Mouse (Mus musculus) limb, embryonic 12.5 days (tissue): ENCODE data around the gene Fancc. TPM values are rescaled to one million over a fixed set of nuclear protein-coding genes. Genes with fewer than 3 reads are reported as not detected.

ENCODE experiments used
- ATAC-seq: fragments of 200-750 bp; cut with Nextera tagmentation; 2 replicates; pipeline ENCODE4 v1.8.0; 2017; ENCODE audit warnings: low read depth, moderate TSS enrichment; ENCODE audit not compliant: insufficient number of reproducible peaks, insufficient read depth, low FRiP score, low TSS enrichment
- H3K27ac ChIP-seq: fragments of 300-500 bp; sonication (generic); 2 replicates; pipeline ENCODE4 v1.5.1; 2016; ENCODE audit warnings: mild to moderate bottlenecking, moderate library complexity
- H3K27me3 ChIP-seq: fragments of 300-500 bp; sonication (generic); 2 replicates; pipeline ENCODE4 v1.6.1; 2016; ENCODE audit warnings: mild to moderate bottlenecking, moderate library complexity
- H3K36me3 ChIP-seq: fragments of 300-500 bp; sonication (generic); 2 replicates; pipeline ENCODE4 v1.6.1; 2016; ENCODE audit warnings: mild to moderate bottlenecking, moderate library complexity
- H3K4me1 ChIP-seq: fragments of 300-500 bp; sonication (generic); replicated peaks from 2 replicates; pipeline ENCODE4 v1.6.1; 2016
- H3K4me2 ChIP-seq: fragments of 300-500 bp; sonication (generic); 2 replicates; pipeline ENCODE4 v1.6.1; 2016; ENCODE audit warnings: mild to moderate bottlenecking, moderate library complexity
- H3K4me3 ChIP-seq: fragments of 300-500 bp; sonication (generic); replicated peaks from 2 replicates; pipeline ENCODE4 v1.5.1; 2016; ENCODE audit warnings: mild to moderate bottlenecking
- H3K9ac ChIP-seq: fragments of 300-500 bp; sonication (generic); replicated peaks from 2 replicates; pipeline ENCODE4 v1.6.1; 2016; ENCODE audit warnings: mild to moderate bottlenecking, moderate library complexity
- H3K9me3 ChIP-seq: fragments of 300-500 bp; sonication (generic); 2 replicates; pipeline ENCODE4 v1.6.1; 2016; ENCODE audit warnings: mild to moderate bottlenecking, moderate library complexity
- WGBS: fragments of 180-500 bp; shearing (Covaris S2); methylation state at CpG from one replicate; pipeline ENCODE4 v1.1.7; 2016; 5-methylcytosine and 5-hydroxymethylcytosine counted together
- polyA plus RNA-seq: library from polyadenylated mRNA; unstranded; fragments of >200 nt; fragmentation: Nextera tagmentation; extraction: Ambion mirVana; gene quantifications from 2 replicates; pipeline ENCODE4 v1.2.1, GENCODE M21; 2016

Fancc gene
- polyA plus RNA-seq, 1 experiment from 2014 or later = 28.5 TPM

- no peak overlapping the region; the same call in 1 of the 2 replicates for H3K9ac ChIP-seq
- peaks cover 82% of the 10 kb centered on the region for H3K4me1 ChIP-seq
- no peaks in the 10 kb centered on the region for H3K9me3 ChIP-seq
- ATAC-seq = peak; percentile 28; the same call in 1 of the 2 replicates
- H3K27ac ChIP-seq = peak overlapping the region; percentile 85
- no peak overlapping the region for H3K4me3 ChIP-seq
- peaks cover 76% of the 10 kb centered on the region for H3K36me3 ChIP-seq
- H3K27me3 ChIP-seq = no peaks in the 10 kb centered on the region
- 5% methylated on average over 4 of the region's 4 CpGs for WGBS
- H3K4me2 ChIP-seq = peak overlapping the region; percentile 17
These were observed 207.9 kb downstream of the Fancc start for GRCm38 (mm10) chr13:63289152-63289551.

- Histone ChIP-seq H3K27me3 (no peaks in the 10 kb centered on the region), H3K27ac (peak overlapping the region; percentile 42; the same call in 1 of the 2 replicates), H3K4me1 (peaks cover 72% of the 10 kb centered on the region), H3K36me3 (peaks cover 91% of the 10 kb centered on the region), H3K4me2 (no peak overlapping the region), H3K4me3 (no peak overlapping the region), H3K9me3 (no peaks in the 10 kb centered on the region), H3K9ac (no peak overlapping the region)
- ATAC-seq = no peak
- WGBS = 75% methylated on average over 11 of the region's 11 CpGs
These were observed 210.5 kb downstream of the Fancc start for GRCm38 (mm10) chr13:63286483-63287102.

GRCm38 (mm10) chr13:63284748-63285147 is 212.3 kb downstream of the Fancc start:
- Histone ChIP-seq H3K27ac (no peak overlapping the region), H3K9me3 (no peaks in the 10 kb centered on the region), H3K9ac (no peak overlapping the region), H3K36me3 (peaks cover 74% of the 10 kb centered on the region), H3K4me1 (peaks cover 75% of the 10 kb centered on the region), H3K4me3 (no peak overlapping the region), H3K27me3 (no peaks in the 10 kb centered on the region), H3K4me2 (no peak overlapping the region)
- WGBS = 98% methylated on average over 3 of the region's 3 CpGs
- no peak for ATAC-seq

GRCm38 (mm10) chr13:63283236-63283635 is 213.8 kb downstream of the Fancc start:
- no peak overlapping the region for H3K4me3 ChIP-seq
- H3K9ac ChIP-seq = no peak overlapping the region
- H3K4me1 ChIP-seq = peaks cover 75% of the 10 kb centered on the region
- no peaks in the 10 kb centered on the region for H3K9me3 ChIP-seq
- ATAC-seq = no peak
- no peak overlapping the region for H3K27ac ChIP-seq
- H3K36me3 ChIP-seq = peaks cover 61% of the 10 kb centered on the region
- no peaks in the 10 kb centered on the region for H3K27me3 ChIP-seq
- no peak overlapping the region for H3K4me2 ChIP-seq

- peaks cover 45% of the 10 kb centered on the region for H3K36me3 ChIP-seq
- H3K9ac ChIP-seq = no peak overlapping the region
- peak overlapping the region; percentile 33 for H3K4me2 ChIP-seq
- no peaks in the 10 kb centered on the region for H3K9me3 ChIP-seq
- no peak overlapping the region for H3K4me3 ChIP-seq
- H3K4me1 ChIP-seq = peaks cover 75% of the 10 kb centered on the region
- H3K27me3 ChIP-seq = no peaks in the 10 kb centered on the region
- WGBS = 47% methylated on average over 8 of the region's 8 CpGs
- peak overlapping the region; percentile 78 for H3K27ac ChIP-seq
- ATAC-seq = 0 out of 2 replicates have a peak, but pooled peaks have one; percentile 17
These were observed 215.9 kb downstream of the Fancc start for GRCm38 (mm10) chr13:63281206-63281605.

GRCm38 (mm10) chr13:63280344-63280743 is 216.7 kb downstream of the Fancc start:
- Histone ChIP-seq H3K9me3 (no peaks in the 10 kb centered on the region), H3K4me3 (0 out of 2 replicates have a peak overlapping the region, but pooled peaks have one; percentile 5), H3K27ac (peak overlapping the region; percentile 78), H3K4me2 (peak overlapping the region; percentile 33), H3K27me3 (no peaks in the 10 kb centered on the region), H3K36me3 (peaks cover 40% of the 10 kb centered on the region), H3K9ac (no peak overlapping the region), H3K4me1 (peaks cover 77% of the 10 kb centered on the region)
- peak; percentile 72 for ATAC-seq
- WGBS = 17% methylated on average over 3 of the region's 3 CpGs

GRCm38 (mm10) chr13:63279807-63280206 is 217.3 kb downstream of the Fancc start:
- Histone ChIP-seq H3K27ac (peak overlapping the region; percentile 87), H3K4me2 (peak overlapping the region; percentile 50), H3K9ac (peak overlapping the region; percentile 34; the same call in 1 of the 2 replicates), H3K27me3 (no peaks in the 10 kb centered on the region), H3K9me3 (no peaks in the 10 kb centered on the region), H3K4me1 (peaks cover 78% of the 10 kb centered on the region), H3K4me3 (peak overlapping the region; percentile 19; the same call in 1 of the 2 replicates), H3K36me3 (peaks cover 35% of the 10 kb centered on the region)
- no peak for ATAC-seq
- WGBS = 33% methylated on average over 8 of the region's 8 CpGs

GRCm38 (mm10) chr13:63278796-63279475 is 218.1 kb downstream of the Fancc start:
- H3K4me2 ChIP-seq = peak overlapping the region; percentile 50
- 9% methylated on average over 10 of the region's 10 CpGs for WGBS
- ATAC-seq = no peak

GRCm38 (mm10) chr13:63278141-63278631 is 218.9 kb downstream of the Fancc start:
- 41% methylated on average over 5 of the region's 5 CpGs for WGBS

More at GRCm38 (mm10) chr13:63278796-63279475, 218.1 kb downstream of the Fancc start:
- Histone ChIP-seq H3K9ac (peak overlapping the region; percentile 40; the same call in 1 of the 2 replicates), H3K27me3 (no peaks in the 10 kb centered on the region), H3K9me3 (no peaks in the 10 kb centered on the region), H3K36me3 (peaks cover 31% of the 10 kb centered on the region), H3K27ac (peak overlapping the region; percentile 87), H3K4me3 (peak overlapping the region; percentile 19; the same call in 1 of the 2 replicates), H3K4me1 (peaks cover 86% of the 10 kb centered on the region)

GRCm38 (mm10) chr13:63277316-63277715 is 219.8 kb downstream of the Fancc start:
- H3K4me2 ChIP-seq = peak overlapping the region; percentile 50
- peaks cover 15% of the 10 kb centered on the region for H3K36me3 ChIP-seq
- no peaks in the 10 kb centered on the region for H3K27me3 ChIP-seq
- H3K9me3 ChIP-seq = no peaks in the 10 kb centered on the region
- ATAC-seq = no peak
- peak overlapping the region; percentile 87; the same call in 1 of the 2 replicates for H3K27ac ChIP-seq
- WGBS = 42% methylated on average over 5 of the region's 5 CpGs
- no peak overlapping the region for H3K4me3 ChIP-seq
- H3K4me1 ChIP-seq = peaks cover 93% of the 10 kb centered on the region
- H3K9ac ChIP-seq = 0 out of 2 replicates have a peak overlapping the region, but pooled peaks have one; percentile 12

More at GRCm38 (mm10) chr13:63278141-63278631, 218.9 kb downstream of the Fancc start:
- H3K4me3 ChIP-seq = peak overlapping the region; percentile 2; the same call in 1 of the 2 replicates
- H3K9me3 ChIP-seq = no peaks in the 10 kb centered on the region
- 0 out of 2 replicates have a peak overlapping the region, but pooled peaks have one; percentile 32 for H3K9ac ChIP-seq
- H3K4me1 ChIP-seq = peaks cover 90% of the 10 kb centered on the region
- H3K4me2 ChIP-seq = peak overlapping the region; percentile 50
- H3K27me3 ChIP-seq = no peaks in the 10 kb centered on the region
- H3K27ac ChIP-seq = peak overlapping the region; percentile 87
- no peak for ATAC-seq
- peaks cover 23% of the 10 kb centered on the region for H3K36me3 ChIP-seq

- 91% methylated on average over 4 of the region's 4 CpGs for WGBS
- Histone ChIP-seq H3K36me3 (peaks cover 7% of the 10 kb centered on the region; the same call in 1 of the 2 replicates), H3K27ac (no peak overlapping the region), H3K4me3 (no peak overlapping the region), H3K9me3 (no peaks in the 10 kb centered on the region), H3K4me2 (peak overlapping the region; percentile 58), H3K9ac (no peak overlapping the region), H3K27me3 (no peaks in the 10 kb centered on the region), H3K4me1 (peaks cover 93% of the 10 kb centered on the region)
- ATAC-seq = no peak
These were observed 220.7 kb downstream of the Fancc start for GRCm38 (mm10) chr13:63276389-63276788.
